Mouse (Mus musculus): Measurements from ENCODE around the gene Gpx2. TPM values are rescaled to one million over a fixed set of nuclear protein-coding genes. Genes with fewer than 3 reads are reported as not detected.

Gpx2 gene
- total and polyA plus RNA-seq, 3 experiments = 5.0 TPM; not detected in 2

DNA sequence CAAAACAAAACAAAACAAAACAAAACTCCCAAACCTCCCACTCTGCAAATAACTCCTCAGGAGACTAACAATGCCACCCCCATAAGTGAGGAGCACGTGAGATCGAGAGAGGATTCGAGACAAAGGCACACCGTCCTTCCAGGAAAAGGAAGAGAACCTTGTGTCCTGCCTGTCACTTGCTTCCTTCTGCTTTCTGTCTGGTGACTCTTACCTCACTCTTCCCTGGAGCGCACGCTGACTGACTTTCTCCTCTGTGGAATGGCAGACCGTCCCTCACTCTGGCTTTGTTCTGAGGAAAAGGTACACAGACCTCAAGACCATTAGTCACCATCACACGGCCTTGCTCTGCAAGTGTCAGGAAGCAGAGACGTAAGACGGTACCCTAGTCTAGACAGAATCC lies 18.2 kb upstream of the Gpx2 start:
- Histone ChIP-seq H3K9ac (ENCODE audit: low read depth, low read length) (no peak overlapping the region), H3K27ac (no peak overlapping the region), H3K4me3 (no peak overlapping the region), H3K27me3 (ENCODE audit: control insufficient read depth, insufficient read depth, low read length) (no peaks in the 10 kb centered on the region), H3K4me1 (ENCODE audit: control insufficient read depth, insufficient read depth, low read length) (no peaks in the 10 kb centered on the region; the same call in 1 of the 2 replicates), H3K36me3 (ENCODE audit: control insufficient read depth, insufficient read depth, low read length) (no peaks in the 10 kb centered on the region), H3K79me2 (replicated peaks; ENCODE audit: control insufficient read depth, insufficient read depth, low read length) (no peaks in the 10 kb centered on the region)
- TF ChIP-seq POLR2A (IDR thresholded peaks at IDR 0.05; ENCODE audit: insufficient read depth, low read depth, low read length) (no peak), CTCF (IDR thresholded peaks at IDR 0.05) (no peak), EP300 (IDR thresholded peaks at IDR 0.05; ENCODE audit: insufficient read depth, low read depth, low read length) (no peak)
- WGBS = 43% methylated on average over 10 of the region's 10 CpGs
- DNase-seq = no peak
- intact Hi-C loops (cut with DNase I) = no loop called here

DNA sequence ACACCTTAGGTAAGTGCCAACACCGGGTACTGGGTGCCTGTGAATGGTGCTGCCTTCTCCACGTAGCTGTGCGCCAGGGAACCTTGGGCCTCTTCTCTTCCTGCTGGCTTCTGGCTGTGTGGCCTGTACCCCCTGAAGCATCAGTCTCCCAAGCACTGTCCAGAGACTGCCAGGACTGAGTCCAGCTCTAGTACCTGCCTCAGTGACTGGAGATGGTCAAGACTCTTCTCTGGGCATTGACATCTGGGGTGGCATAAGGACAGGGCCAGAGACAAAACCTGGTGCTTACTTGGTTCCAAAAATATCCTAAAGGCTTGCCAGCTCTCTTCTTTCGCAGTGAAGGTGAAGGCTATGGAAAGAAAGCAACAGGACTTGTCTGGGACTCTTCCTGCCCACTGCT lies 15.7 kb upstream of the Gpx2 start:
- no peaks in the 10 kb centered on the region for H3K36me3 ChIP-seq (ENCODE audit: control insufficient read depth, insufficient read depth, low read length)
- 73% methylated on average over 4 of the region's 4 CpGs for WGBS
- no peak for TF ChIP-seq POLR2A (IDR thresholded peaks at IDR 0.05; ENCODE audit: insufficient read depth, low read depth, low read length)
- TF ChIP-seq CTCF (IDR thresholded peaks at IDR 0.05) = no peak
- TF ChIP-seq EP300 (IDR thresholded peaks at IDR 0.05; ENCODE audit: insufficient read depth, low read depth, low read length) = no peak
- no peak overlapping the region for H3K27ac ChIP-seq
- DNase-seq = no peak
- H3K4me3 ChIP-seq = no peak overlapping the region
- no peak overlapping the region for H3K9ac ChIP-seq (ENCODE audit: low read depth, low read length)
- no peaks in the 10 kb centered on the region; the same call in 1 of the 2 replicates for H3K4me1 ChIP-seq (ENCODE audit: control insufficient read depth, insufficient read depth, low read length)
- H3K79me2 ChIP-seq (replicated peaks; ENCODE audit: control insufficient read depth, insufficient read depth, low read length) = no peaks in the 10 kb centered on the region
- intact Hi-C loops (cut with DNase I) = no loop called here
- no peaks in the 10 kb centered on the region for H3K27me3 ChIP-seq (ENCODE audit: control insufficient read depth, insufficient read depth, low read length)

DNA sequence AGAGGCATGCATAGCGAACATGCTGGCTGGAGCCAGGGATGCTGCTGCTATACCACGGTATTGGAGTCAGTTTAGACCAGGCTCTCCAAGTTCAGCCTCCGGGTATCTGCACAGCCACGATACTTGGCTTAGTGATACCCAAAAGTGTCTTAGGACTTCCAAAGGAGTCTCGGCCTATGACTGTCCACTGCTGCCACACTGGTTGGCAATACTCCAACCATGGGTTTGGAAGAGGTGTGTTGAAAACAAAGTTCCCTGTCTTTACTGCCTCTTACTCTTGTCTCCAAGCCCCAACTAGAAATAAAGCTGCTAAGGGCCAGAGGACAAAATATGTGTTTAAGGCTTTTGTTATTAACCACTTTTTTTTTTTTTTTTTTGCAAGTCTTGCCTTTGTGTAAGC lies 15.1 kb upstream of the Gpx2 start:
- intact Hi-C loops (cut with DNase I) = no loop called here
- Histone ChIP-seq H3K4me3 (no peak overlapping the region), H3K27me3 (ENCODE audit: control insufficient read depth, insufficient read depth, low read length) (no peaks in the 10 kb centered on the region), H3K27ac (no peak overlapping the region), H3K4me1 (ENCODE audit: control insufficient read depth, insufficient read depth, low read length) (no peaks in the 10 kb centered on the region; the same call in 1 of the 2 replicates), H3K36me3 (ENCODE audit: control insufficient read depth, insufficient read depth, low read length) (no peaks in the 10 kb centered on the region), H3K79me2 (replicated peaks; ENCODE audit: control insufficient read depth, insufficient read depth, low read length) (no peaks in the 10 kb centered on the region), H3K9ac (ENCODE audit: low read depth, low read length) (no peak overlapping the region)
- WGBS = 77% methylated on average over 5 of the region's 5 CpGs
- no peak for DNase-seq
- TF ChIP-seq POLR2A (IDR thresholded peaks at IDR 0.05; ENCODE audit: insufficient read depth, low read depth, low read length) (no peak), EP300 (IDR thresholded peaks at IDR 0.05; ENCODE audit: insufficient read depth, low read depth, low read length) (no peak), CTCF (IDR thresholded peaks at IDR 0.05) (no peak)

DNA sequence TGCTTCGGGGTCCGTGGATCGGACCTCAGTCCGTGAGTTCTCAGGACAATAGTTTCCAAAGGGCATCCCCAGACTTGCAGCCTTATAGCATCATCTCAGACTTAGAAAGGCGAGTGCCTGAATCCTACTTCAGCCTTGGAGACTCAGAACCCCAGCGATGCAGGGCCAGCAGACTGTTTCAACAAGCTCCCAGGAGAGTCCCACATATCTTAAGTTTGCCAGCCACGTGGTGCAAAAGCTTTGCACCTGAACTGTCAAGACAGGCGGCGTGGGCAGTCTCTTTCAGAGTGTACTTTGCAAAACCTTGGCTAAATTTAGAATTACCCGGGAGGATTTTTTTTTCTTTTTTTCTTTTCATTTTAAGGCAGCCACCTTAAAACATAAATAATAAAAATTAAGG lies 12.4 kb upstream of the Gpx2 start:
- Histone ChIP-seq H3K4me1 (ENCODE audit: control insufficient read depth, insufficient read depth, low read length) (no peaks in the 10 kb centered on the region; the same call in 1 of the 2 replicates), H3K79me2 (replicated peaks; ENCODE audit: control insufficient read depth, insufficient read depth, low read length) (no peaks in the 10 kb centered on the region), H3K27ac (no peak overlapping the region), H3K36me3 (ENCODE audit: control insufficient read depth, insufficient read depth, low read length) (no peaks in the 10 kb centered on the region), H3K27me3 (ENCODE audit: control insufficient read depth, insufficient read depth, low read length) (no peaks in the 10 kb centered on the region), H3K4me3 (no peak overlapping the region), H3K9ac (ENCODE audit: low read depth, low read length) (no peak overlapping the region)
- intact Hi-C loops (cut with DNase I) = no loop called here
- no peak for DNase-seq
- WGBS = 76% methylated on average over 10 of the region's 10 CpGs
- TF ChIP-seq CTCF (IDR thresholded peaks at IDR 0.05) (no peak), EP300 (IDR thresholded peaks at IDR 0.05; ENCODE audit: insufficient read depth, low read depth, low read length) (no peak), POLR2A (IDR thresholded peaks at IDR 0.05; ENCODE audit: insufficient read depth, low read depth, low read length) (no peak)

DNA sequence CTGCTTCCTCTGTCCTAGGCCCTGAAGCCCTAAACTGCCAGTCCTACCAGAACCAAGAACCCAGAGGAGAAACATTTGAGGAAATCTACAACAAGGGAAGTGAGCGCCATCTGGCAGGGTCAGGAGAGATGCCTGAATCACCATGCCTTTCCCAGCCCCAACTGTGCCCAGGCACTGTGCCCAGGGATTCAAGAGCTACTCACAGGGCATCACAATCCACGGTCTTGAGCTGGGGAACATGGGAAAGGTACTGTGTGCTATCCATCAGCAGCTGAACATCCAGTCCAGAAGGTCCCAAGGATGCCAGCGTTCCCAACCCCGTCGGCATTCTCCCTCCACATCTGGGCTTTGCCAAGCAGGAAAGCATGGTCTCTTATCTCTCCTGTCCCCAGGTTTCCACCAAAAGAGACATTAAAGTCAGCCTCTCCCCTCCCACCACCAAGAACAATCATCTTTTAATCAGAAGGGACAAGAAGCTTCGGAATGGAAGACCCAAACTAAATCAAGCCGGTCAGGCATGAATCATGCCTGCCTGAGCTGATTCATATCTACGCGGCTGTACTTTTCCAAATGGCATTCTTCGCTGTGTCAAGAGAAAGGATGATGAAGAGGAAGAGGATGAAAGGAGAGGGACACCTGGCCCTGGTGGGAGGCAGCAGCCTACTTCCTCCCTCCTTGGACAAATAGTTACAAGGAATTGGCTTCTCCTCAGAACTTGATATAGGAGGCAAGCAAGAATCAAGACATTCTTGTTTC lies 9.9 kb upstream of the Gpx2 start:
- no peaks in the 10 kb centered on the region for H3K4me1 ChIP-seq (ENCODE audit: control insufficient read depth, insufficient read depth, low read length)
- H3K4me3 ChIP-seq = no peak overlapping the region
- TF ChIP-seq EP300 (IDR thresholded peaks at IDR 0.05; ENCODE audit: insufficient read depth, low read depth, low read length) = no peak
- no peak for TF ChIP-seq POLR2A (IDR thresholded peaks at IDR 0.05; ENCODE audit: insufficient read depth, low read depth, low read length)
- TF ChIP-seq CTCF (IDR thresholded peaks at IDR 0.05) = no peak
- H3K27ac ChIP-seq = no peak overlapping the region
- intact Hi-C loops (cut with DNase I) = loop anchor here (2.0 kb wide), 1 partner anchor 212 kb away; no protein-coding TSS in a partner anchor
- no peaks in the 10 kb centered on the region for H3K79me2 ChIP-seq (replicated peaks; ENCODE audit: control insufficient read depth, insufficient read depth, low read length)
- H3K36me3 ChIP-seq (ENCODE audit: control insufficient read depth, insufficient read depth, low read length) = no peaks in the 10 kb centered on the region
- no peak overlapping the region for H3K9ac ChIP-seq (ENCODE audit: low read depth, low read length)
- no peaks in the 10 kb centered on the region for H3K27me3 ChIP-seq (ENCODE audit: control insufficient read depth, insufficient read depth, low read length)
- no peak for DNase-seq
- WGBS = 78% methylated on average over 10 of the region's 10 CpGs

DNA sequence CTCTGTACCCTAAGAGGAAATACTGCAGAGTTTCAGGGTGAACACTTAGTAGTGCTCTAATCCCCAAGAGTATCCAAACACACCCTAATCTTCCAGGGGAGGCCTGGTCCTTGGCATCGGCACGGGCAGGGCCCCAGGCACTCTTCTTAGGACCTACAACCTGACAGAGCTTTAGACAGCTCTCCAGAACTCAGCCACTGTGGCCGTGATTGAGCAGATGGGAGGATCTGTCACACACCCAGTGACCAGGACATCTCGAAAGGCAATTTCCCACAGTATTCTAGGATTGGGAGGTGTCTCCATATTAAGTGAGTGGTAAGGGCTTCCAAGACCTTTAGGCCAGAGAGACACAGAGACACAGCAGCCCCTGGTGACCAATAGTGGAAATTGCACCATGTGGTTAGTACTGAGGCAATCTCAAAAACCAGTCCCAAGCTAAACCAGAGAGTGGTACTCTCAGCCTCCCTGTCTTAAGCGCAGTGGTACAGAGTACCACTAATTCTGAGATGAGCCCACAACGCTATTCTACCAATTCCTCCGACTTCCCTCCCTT lies 8.4 kb upstream of the Gpx2 start:
- no peak overlapping the region for H3K27ac ChIP-seq

More for the DNA sequence above, 8.4 kb upstream of the Gpx2 start:
- Histone ChIP-seq H3K36me3 (ENCODE audit: control insufficient read depth, insufficient read depth, low read length) (no peaks in the 10 kb centered on the region), H3K4me3 (no peak overlapping the region), H3K4me1 (ENCODE audit: control insufficient read depth, insufficient read depth, low read length) (no peaks in the 10 kb centered on the region), H3K79me2 (replicated peaks; ENCODE audit: control insufficient read depth, insufficient read depth, low read length) (no peaks in the 10 kb centered on the region), H3K9ac (ENCODE audit: low read depth, low read length) (no peak overlapping the region), H3K27me3 (ENCODE audit: control insufficient read depth, insufficient read depth, low read length) (no peaks in the 10 kb centered on the region)
- 47% methylated on average over 7 of the region's 7 CpGs for WGBS
- intact Hi-C loops (cut with DNase I) = loop anchor here (2.0 to 5.0 kb wide), 2 partner anchors 151 to 211 kb away; no protein-coding TSS in a partner anchor
- DNase-seq = peak; percentile 45 to 48
- TF ChIP-seq CTCF (IDR thresholded peaks at IDR 0.05) = peak; percentile 87
- TF ChIP-seq EP300 (IDR thresholded peaks at IDR 0.05; ENCODE audit: insufficient read depth, low read depth, low read length) = no peak

Measured in heart, adult 2 months (tissue).